In genomic region chr1:135112661-135113060, GRCm38 (mm10) we compare ENCODE assay signal across 9 mouse cellular contexts. TPM values are rescaled to one million over a fixed set of nuclear protein-coding genes. Genes with fewer than 3 reads are reported as not detected.
A peak's percentile ranks its signal among the peaks of the same experiment; 100 is the strongest.
DNase-seq lines count a peak whose midpoint lies in the region; ATAC-seq and TF ChIP-seq lines count a peak whose summit lies in the region.
"Had no signal": no experiment of that assay in that cellular context is flagged by ENCODE, and none has a peak within 500 bp of the region (broad histone marks: within the 10 kb centered on the region; RNA-seq: fewer than 3 reads in every experiment).

No protein-coding gene starts in this region.

- no peaks in the 10 kb centered on the region for H3K9me3 ChIP-seq in hindbrain, embryonic 10.5 days
- H3K9me3 ChIP-seq in hindbrain, embryonic 12.5 days (replicated peaks) = no peaks in the 10 kb centered on the region
- no peaks in the 10 kb centered on the region for H3K9me3 ChIP-seq in liver, postnatal 0 days (ENCODE audit: low read length)

- H3K27ac ChIP-seq in hindbrain, embryonic 10.5 days = no peak overlapping the region
- no peak overlapping the region for H3K27ac ChIP-seq in hindbrain, embryonic 12.5 days
- H3K27ac ChIP-seq in liver, postnatal 0 days (ENCODE audit: low read depth) = no peak overlapping the region
- no peak overlapping the region for H3K27ac ChIP-seq in olfactory bulb, adult 2 months (ENCODE audit: insufficient read depth, low read depth, low read length)

- TF ChIP-seq CTCF in liver, postnatal 0 days (IDR thresholded peaks at IDR 0.05; ENCODE audit: low read depth) = peak; percentile 93
- TF ChIP-seq CTCF in olfactory bulb, adult 2 months (IDR thresholded peaks at IDR 0.05; ENCODE audit: insufficient read depth, low read depth, low read length) = peak; percentile 88

- peaks cover 11% of the 10 kb centered on the region for H3K27me3 ChIP-seq in hindbrain, embryonic 10.5 days (ENCODE audit: insufficient read depth, poor library complexity, severe bottlenecking)
- peaks cover 11% of the 10 kb centered on the region; the same call in 1 of the 2 replicates for H3K27me3 ChIP-seq in hindbrain, embryonic 12.5 days
- H3K27me3 ChIP-seq in liver, postnatal 0 days (ENCODE audit: insufficient read depth, low read length) = no peaks in the 10 kb centered on the region

- no peak for TF ChIP-seq EP300 in liver, postnatal 0 days (IDR thresholded peaks at IDR 0.05; ENCODE audit: low read depth)

- H3K4me1 ChIP-seq in hindbrain, embryonic 10.5 days (replicated peaks) = peaks cover 20% of the 10 kb centered on the region
- H3K4me1 ChIP-seq in hindbrain, embryonic 12.5 days = no peaks in the 10 kb centered on the region
- no peaks in the 10 kb centered on the region for H3K4me1 ChIP-seq in liver, postnatal 0 days (ENCODE audit: insufficient read depth)
- peaks cover 11% of the 10 kb centered on the region for H3K4me1 ChIP-seq in olfactory bulb, adult 2 months (ENCODE audit: control insufficient read depth, insufficient read depth, low read length)

- no peak for TF ChIP-seq POLR2A in olfactory bulb, adult 2 months (IDR thresholded peaks at IDR 0.05; ENCODE audit: insufficient read depth, low read depth, low read length)

- no peak overlapping the region for H3K4me3 ChIP-seq in hindbrain, embryonic 10.5 days
- H3K4me3 ChIP-seq in hindbrain, embryonic 12.5 days = no peak overlapping the region
- H3K4me3 ChIP-seq in liver, postnatal 0 days (ENCODE audit: low read depth, low read length) = no peak overlapping the region
- no peak overlapping the region for H3K4me3 ChIP-seq in olfactory bulb, adult 2 months (ENCODE audit: insufficient read depth, low read depth, low read length)

- no peak overlapping the region for H3K4me2 ChIP-seq in hindbrain, embryonic 12.5 days (replicated peaks)
- H3K4me2 ChIP-seq in liver, postnatal 0 days (ENCODE audit: low read depth, low read length) = no peak overlapping the region

- peak; percentile 64 for DNase-seq in hindbrain, embryonic 10.5 days (ENCODE audit: low spot score)
- peak; percentile 88 for DNase-seq in CD4-positive, CD25-positive, alpha-beta regulatory T cell, adult 2 months (ENCODE audit: low read depth, low spot score)
- peak; percentile 32 to 48 for DNase-seq in adrenal gland, postnatal 36 days
- DNase-seq in forelimb bud, embryonic 11.5 days (ENCODE audit: low read depth, low spot score) = peak; percentile 69
- peak; percentile 65 for DNase-seq in liver, postnatal 0 days
- DNase-seq in frontal cortex, postnatal 36 days (ENCODE audit: low spot score in 2 of 2) = no peak

- WGBS in hindbrain, embryonic 10.5 days = 14% methylated on average over 8 of the region's 8 CpGs
- WGBS in hindbrain, embryonic 12.5 days = 16% methylated on average over 8 of the region's 8 CpGs
- 3% methylated on average over 8 of the region's 8 CpGs for WGBS in liver, postnatal 0 days (ENCODE audit: insufficient replicate concordance)
- WGBS in olfactory bulb, adult 2 months = 11% methylated on average over 8 of the region's 8 CpGs

- no peak for ATAC-seq in hindbrain, embryonic 12.5 days (ENCODE audit: low FRiP score)
- peak; percentile 55; the same call in 1 of the 2 replicates for ATAC-seq in liver, postnatal 0 days

- H3K36me3 ChIP-seq in hindbrain, embryonic 10.5 days = no peaks in the 10 kb centered on the region
- no peaks in the 10 kb centered on the region for H3K36me3 ChIP-seq in hindbrain, embryonic 12.5 days
- no peaks in the 10 kb centered on the region for H3K36me3 ChIP-seq in liver, postnatal 0 days (replicated peaks; ENCODE audit: insufficient read depth, low read length)

- H3K9ac ChIP-seq in hindbrain, embryonic 12.5 days = no peak overlapping the region
- no peak overlapping the region for H3K9ac ChIP-seq in liver, postnatal 0 days (replicated peaks)

RNA-seq across cellular contexts. Expression of gene Lgr6, which starts 7.6 kb away (rescaled TPM):
- 0.26 and 0.47 TPM in 2 replicates for polyA plus RNA-seq in hindbrain, embryonic 10.5 days (2016; fragmentation: Nextera tagmentation; extraction: Ambion mirVana)
- 0.70 and 0.90 TPM in 2 replicates for polyA plus RNA-seq in hindbrain, embryonic 12.5 days (2016; fragmentation: Nextera tagmentation; extraction: Ambion mirVana)
- 1 to 10 TPM; 1.2 to 2.2 TPM for total RNA-seq in adrenal gland, postnatal 36 days (2021)
- 0.06 and 0.32 TPM in 2 replicates for polyA plus RNA-seq in liver, postnatal 0 days (2015; fragmentation: Nextera tagmentation; extraction: Ambion mirVana)
- polyA plus RNA-seq in olfactory bulb, adult 2 months (2012; ENCODE audit: insufficient read depth, insufficient read length, low replicate concordance, missing spikeins) = 68.5 TPM in 1 of 2 replicates, not detected in the other

RNA-seq across cellular contexts. Expression of gene Ptpn7, which starts 19.8 kb away (rescaled TPM):
- 1.7 and 2.7 TPM in 2 replicates for polyA plus RNA-seq in hindbrain, embryonic 10.5 days (2016; fragmentation: Nextera tagmentation; extraction: Ambion mirVana)
- polyA plus RNA-seq in hindbrain, embryonic 12.5 days (2016; fragmentation: Nextera tagmentation; extraction: Ambion mirVana) = 1.2 TPM in 2 replicates
- total RNA-seq in adrenal gland, postnatal 36 days (2021) = 1 to 10 TPM in 1 of 2 experiments, under 1 TPM in 1; 0.63 to 1.1 TPM
- polyA plus RNA-seq in liver, postnatal 0 days (2015; fragmentation: Nextera tagmentation; extraction: Ambion mirVana) = 5.4 and 6.7 TPM in 2 replicates
- polyA plus RNA-seq in olfactory bulb, adult 2 months (2012; ENCODE audit: insufficient read depth, insufficient read length, low replicate concordance, missing spikeins) = not detected in 2 replicates

RNA-seq across cellular contexts. Expression of gene Arl8a, which starts 34.0 kb away (rescaled TPM):
- polyA plus RNA-seq in hindbrain, embryonic 10.5 days (2016; fragmentation: Nextera tagmentation; extraction: Ambion mirVana) = 61.1 and 95.3 TPM in 2 replicates
- 171 and 183 TPM in 2 replicates for polyA plus RNA-seq in hindbrain, embryonic 12.5 days (2016; fragmentation: Nextera tagmentation; extraction: Ambion mirVana)
- 10 to 100 TPM; 52.5 to 56.3 TPM for total RNA-seq in adrenal gland, postnatal 36 days (2021)
- polyA plus RNA-seq in liver, postnatal 0 days (2015; fragmentation: Nextera tagmentation; extraction: Ambion mirVana) = 11.3 and 12.5 TPM in 2 replicates
- 415 TPM in 1 of 2 replicates, not detected in the other for polyA plus RNA-seq in olfactory bulb, adult 2 months (2012; ENCODE audit: insufficient read depth, insufficient read length, low replicate concordance, missing spikeins)

RNA-seq across cellular contexts. Expression of gene Gpr37l1, which starts 54.8 kb away (rescaled TPM):
- not detected in 2 replicates for polyA plus RNA-seq in hindbrain, embryonic 10.5 days (2016; fragmentation: Nextera tagmentation; extraction: Ambion mirVana)
- 0.10 and 0.12 TPM in 2 replicates for polyA plus RNA-seq in hindbrain, embryonic 12.5 days (2016; fragmentation: Nextera tagmentation; extraction: Ambion mirVana)
- total RNA-seq in adrenal gland, postnatal 36 days (2021) = 1 to 10 TPM in 1 of 2 experiments, under 1 TPM in 1; 0.83 to 1.5 TPM
- not detected in 2 replicates for polyA plus RNA-seq in liver, postnatal 0 days (2015; fragmentation: Nextera tagmentation; extraction: Ambion mirVana)
- polyA plus RNA-seq in olfactory bulb, adult 2 months (2012; ENCODE audit: insufficient read depth, insufficient read length, low replicate concordance, missing spikeins) = not detected in 2 replicates
- polyA plus RNA-seq: liver, embryonic 16.5 days had no signal

Comparison
In these comparisons a context has a peak if more than half of its experiments do, and no peak if none do; other contexts are left out.
1. DNase-seq: peak in hindbrain, embryonic 10.5 days (single experiment), CD4-positive, CD25-positive, alpha-beta regulatory T cell, adult 2 months (single experiment), adrenal gland, postnatal 36 days (2 of 2), forelimb bud, embryonic 11.5 days (single experiment) and liver, postnatal 0 days (single experiment); none in frontal cortex, postnatal 36 days (0 of 2).
2. RNA of gene Lgr6, which starts 7.6 kb away (polyA plus RNA-seq): 68.5 TPM in olfactory bulb, adult 2 months; 0.70 to 0.90 TPM in hindbrain, embryonic 12.5 days, 0.06 to 0.32 TPM in liver, postnatal 0 days and 0.26 to 0.47 TPM in hindbrain, embryonic 10.5 days; every median in the first group is over 10 times any median in the second.